Comparison of ENCODE assay signal across 20 mouse cellular contexts in the genomic region with DNA sequence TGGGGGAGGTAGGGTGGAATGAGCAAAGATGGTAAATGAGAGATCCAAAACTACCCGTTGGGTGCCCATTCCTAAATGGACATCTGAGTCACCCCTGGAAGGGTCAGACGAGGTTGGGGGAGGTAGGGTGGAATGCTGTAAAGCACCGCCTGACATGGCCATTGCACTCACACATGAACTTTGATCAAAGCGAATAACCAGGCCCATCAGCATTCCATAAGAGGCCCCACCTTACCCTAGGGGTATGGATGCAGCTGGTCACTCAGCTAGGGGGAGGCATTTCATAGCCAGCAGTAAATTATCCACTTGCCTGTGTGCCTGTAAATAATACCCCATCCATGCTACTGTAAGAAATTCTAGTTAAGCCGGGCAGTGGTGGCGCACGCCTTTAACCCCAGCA. TPM values are rescaled to one million over a fixed set of nuclear protein-coding genes. Genes with fewer than 3 reads are reported as not detected.
A peak's percentile ranks its signal among the peaks of the same experiment; 100 is the strongest.
DNase-seq lines count a peak whose midpoint lies in the region; ATAC-seq lines count a peak whose summit lies in the region.
"Had no signal": no experiment of that assay in that cellular context is flagged by ENCODE, and none has a peak within 500 bp of the region (broad histone marks: within the 10 kb centered on the region; RNA-seq: fewer than 3 reads in every experiment).

No protein-coding gene starts in this region.

- H3K27ac ChIP-seq in kidney, embryonic 15.5 days = no peak overlapping the region
- H3K27ac ChIP-seq in limb, embryonic 11.5 days (replicated peaks; ENCODE audit: low read depth, low read length) = no peak overlapping the region
- H3K27ac ChIP-seq in limb, embryonic 10.5 days = no peak overlapping the region
- no peak overlapping the region for H3K27ac ChIP-seq in limb, embryonic 15.5 days
- H3K27ac ChIP-seq: forebrain, embryonic 10.5 days; forebrain, embryonic 13.5 days; gastrocnemius, adult 2 months; hindbrain, embryonic 12.5 days; hindbrain, embryonic 15.5 days had no signal

- ATAC-seq in kidney, embryonic 15.5 days (replicated peaks; ENCODE audit: low FRiP score) = 0 out of 2 replicates have a peak, but pooled peaks have one; percentile 43
- 0 out of 2 replicates have a peak, but pooled peaks have one; percentile 60 for ATAC-seq in limb, embryonic 11.5 days (ENCODE audit: insufficient number of reproducible peaks, low FRiP score, low TSS enrichment, low read depth)
- ATAC-seq in limb, embryonic 15.5 days (ENCODE audit: insufficient number of reproducible peaks, low FRiP score, low TSS enrichment, low read depth) = 0 out of 2 replicates have a peak, but pooled peaks have one; percentile 10
- ATAC-seq: forebrain, embryonic 13.5 days; forebrain, embryonic 16.5 days had no signal

- peaks cover 90% of the 10 kb centered on the region for H3K36me3 ChIP-seq in kidney, embryonic 15.5 days
- H3K36me3 ChIP-seq in limb, embryonic 11.5 days (ENCODE audit: control insufficient read depth, insufficient read depth, low read length) = peaks cover 7% of the 10 kb centered on the region; the same call in 1 of the 2 replicates
- H3K36me3 ChIP-seq in limb, embryonic 10.5 days = peaks cover 88% of the 10 kb centered on the region
- H3K36me3 ChIP-seq in limb, embryonic 15.5 days = peaks cover 65% of the 10 kb centered on the region

- H3K4me3 ChIP-seq in kidney, embryonic 15.5 days (replicated peaks) = no peak overlapping the region
- H3K4me3 ChIP-seq in limb, embryonic 11.5 days (ENCODE audit: low read depth, low read length) = no peak overlapping the region
- H3K4me3 ChIP-seq in limb, embryonic 10.5 days = no peak overlapping the region
- H3K4me3 ChIP-seq in limb, embryonic 15.5 days = no peak overlapping the region
- H3K4me3 ChIP-seq: forebrain, embryonic 10.5 days; forebrain, embryonic 13.5 days; gastrocnemius, adult 2 months; hindbrain, embryonic 12.5 days; hindbrain, embryonic 15.5 days had no signal

- H3K4me2 ChIP-seq in kidney, embryonic 15.5 days = no peak overlapping the region
- H3K4me2 ChIP-seq in limb, embryonic 11.5 days (ENCODE audit: low read depth, severe bottlenecking) = no peak overlapping the region
- H3K4me2 ChIP-seq in limb, embryonic 15.5 days = no peak overlapping the region
- H3K4me2 ChIP-seq: forebrain, embryonic 13.5 days; heart, embryonic 11.5 days; hindbrain, embryonic 12.5 days; hindbrain, embryonic 15.5 days had no signal

- no peak for DNase-seq in kidney, postnatal 14 days
- no peak for DNase-seq in limb, embryonic 11.5 days (ENCODE audit: low spot score)
- DNase-seq in limb, embryonic 10.5 days (ENCODE audit: low spot score) = no peak
- DNase-seq in left cerebral cortex, adult 9 months (ENCODE audit: low spot score in 2 of 2) = no peak
- DNase-seq: adrenal gland, postnatal 10 days; adrenal gland, postnatal 36 days; cerebellum, adult 18-20 months; cerebellum, adult 9-10 months; cerebellum, postnatal 14 days; gastrocnemius, adult 2 months; gastrocnemius, postnatal 14 days; heart, adult 11 months had no signal

- H3K9ac ChIP-seq in kidney, embryonic 15.5 days = no peak overlapping the region
- no peak overlapping the region for H3K9ac ChIP-seq in limb, embryonic 11.5 days (ENCODE audit: low read length)
- no peak overlapping the region for H3K9ac ChIP-seq in limb, embryonic 15.5 days
- H3K9ac ChIP-seq: forebrain, embryonic 13.5 days; hindbrain, embryonic 12.5 days; hindbrain, embryonic 15.5 days had no signal

- H3K4me1 ChIP-seq in kidney, embryonic 15.5 days = no peaks in the 10 kb centered on the region
- peaks cover 17% of the 10 kb centered on the region for H3K4me1 ChIP-seq in limb, embryonic 11.5 days (ENCODE audit: control insufficient read depth, insufficient read depth, low read length)
- peaks cover 28% of the 10 kb centered on the region for H3K4me1 ChIP-seq in limb, embryonic 10.5 days
- no peaks in the 10 kb centered on the region for H3K4me1 ChIP-seq in limb, embryonic 15.5 days
- H3K4me1 ChIP-seq: forebrain, embryonic 13.5 days; hindbrain, embryonic 12.5 days; hindbrain, embryonic 15.5 days had no signal

- no peaks in the 10 kb centered on the region for H3K27me3 ChIP-seq in kidney, embryonic 15.5 days
- H3K27me3 ChIP-seq in limb, embryonic 11.5 days (ENCODE audit: control insufficient read depth, insufficient read depth, low read length) = no peaks in the 10 kb centered on the region
- no peaks in the 10 kb centered on the region for H3K27me3 ChIP-seq in limb, embryonic 10.5 days (ENCODE audit: low read depth, poor library complexity, severe bottlenecking)
- no peaks in the 10 kb centered on the region for H3K27me3 ChIP-seq in limb, embryonic 15.5 days
- H3K27me3 ChIP-seq: forebrain, embryonic 13.5 days; hindbrain, embryonic 12.5 days; hindbrain, embryonic 15.5 days had no signal

- no peaks in the 10 kb centered on the region for H3K9me3 ChIP-seq in kidney, embryonic 15.5 days (replicated peaks)
- no peaks in the 10 kb centered on the region for H3K9me3 ChIP-seq in limb, embryonic 11.5 days (ENCODE audit: control insufficient read depth, low read length)
- H3K9me3 ChIP-seq in limb, embryonic 10.5 days (replicated peaks) = no peaks in the 10 kb centered on the region
- H3K9me3 ChIP-seq in limb, embryonic 15.5 days = no peaks in the 10 kb centered on the region
- H3K9me3 ChIP-seq: forebrain, embryonic 10.5 days; forebrain, embryonic 13.5 days; hindbrain, embryonic 12.5 days; hindbrain, embryonic 15.5 days had no signal

- 69% methylated on average over 7 of the region's 7 CpGs for WGBS in kidney, embryonic 15.5 days
- 80% methylated on average over 7 of the region's 7 CpGs for WGBS in limb, embryonic 11.5 days
- WGBS in limb, embryonic 10.5 days = 78% methylated on average over 7 of the region's 7 CpGs
- WGBS in limb, embryonic 15.5 days = 66% methylated on average over 7 of the region's 7 CpGs

RNA-seq across cellular contexts. Expression of a gene that starts 53.9 kb away (rescaled TPM):
- polyA plus RNA-seq in kidney, embryonic 15.5 days (2015; fragmentation: Nextera tagmentation; extraction: Ambion mirVana) = 100 and 104 TPM in 2 replicates
- 113 and 139 TPM in 2 replicates for polyA plus RNA-seq in limb, embryonic 11.5 days (2014; fragmentation: Nextera tagmentation; extraction: Ambion mirVana)
- polyA plus RNA-seq in limb, embryonic 10.5 days (2016; fragmentation: Nextera tagmentation; extraction: Ambion mirVana) = 118 and 141 TPM in 2 replicates
- 83.4 and 85.2 TPM in 2 replicates for polyA plus RNA-seq in limb, embryonic 15.5 days (2015; fragmentation: Nextera tagmentation; extraction: Ambion mirVana)

RNA-seq across cellular contexts. Expression of a gene that starts 57.6 kb away (rescaled TPM):
- 17.7 and 18.3 TPM in 2 replicates for polyA plus RNA-seq in kidney, embryonic 15.5 days (2015; fragmentation: Nextera tagmentation; extraction: Ambion mirVana)
- polyA plus RNA-seq in limb, embryonic 11.5 days (2014; fragmentation: Nextera tagmentation; extraction: Ambion mirVana) = 15.9 and 16.6 TPM in 2 replicates
- polyA plus RNA-seq in limb, embryonic 10.5 days (2016; fragmentation: Nextera tagmentation; extraction: Ambion mirVana) = 16.7 and 18.1 TPM in 2 replicates
- polyA plus RNA-seq in limb, embryonic 15.5 days (2015; fragmentation: Nextera tagmentation; extraction: Ambion mirVana) = 21.2 and 26.6 TPM in 2 replicates

Comparison
In these comparisons a context has a peak if more than half of its experiments do, and no peak if none do; other contexts are left out.
1. ATAC-seq: peak in every context shown above with its lines; median percentile 60 in limb, embryonic 11.5 days; 43 in kidney, embryonic 15.5 days; 10 in limb, embryonic 15.5 days.